Mouse (Mus musculus): ENCODE data around the gene Myo1c.
"Not testable (repeated sequence)": the region's sequence is repeated elsewhere in the genome, so short reads cannot be mapped to it uniquely, and the experiment has no call there.

Gene Myo1c

DNA sequence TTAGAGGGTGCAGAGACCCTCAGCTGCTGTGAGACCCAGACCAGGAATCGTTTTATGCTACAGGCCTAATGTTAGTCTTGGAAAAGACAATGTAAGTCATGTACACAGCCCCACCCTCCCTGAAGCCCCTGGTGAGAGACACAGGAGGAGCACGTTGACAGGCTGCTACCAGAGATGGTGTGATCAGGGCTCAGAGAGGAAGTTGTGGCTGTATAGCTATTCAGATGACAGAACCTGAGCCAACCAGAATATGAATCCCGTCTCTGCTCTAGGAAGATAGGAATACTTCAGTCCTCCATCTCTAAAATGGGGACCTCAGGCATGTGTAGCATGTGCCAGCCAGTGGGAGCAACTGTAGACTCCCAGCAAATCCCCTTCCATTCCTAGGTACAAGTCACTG is 18.3 kb downstream of the Myo1c start:
- DNase-seq (ENCODE audit: low read depth, low spot score) = no peak

DNA sequence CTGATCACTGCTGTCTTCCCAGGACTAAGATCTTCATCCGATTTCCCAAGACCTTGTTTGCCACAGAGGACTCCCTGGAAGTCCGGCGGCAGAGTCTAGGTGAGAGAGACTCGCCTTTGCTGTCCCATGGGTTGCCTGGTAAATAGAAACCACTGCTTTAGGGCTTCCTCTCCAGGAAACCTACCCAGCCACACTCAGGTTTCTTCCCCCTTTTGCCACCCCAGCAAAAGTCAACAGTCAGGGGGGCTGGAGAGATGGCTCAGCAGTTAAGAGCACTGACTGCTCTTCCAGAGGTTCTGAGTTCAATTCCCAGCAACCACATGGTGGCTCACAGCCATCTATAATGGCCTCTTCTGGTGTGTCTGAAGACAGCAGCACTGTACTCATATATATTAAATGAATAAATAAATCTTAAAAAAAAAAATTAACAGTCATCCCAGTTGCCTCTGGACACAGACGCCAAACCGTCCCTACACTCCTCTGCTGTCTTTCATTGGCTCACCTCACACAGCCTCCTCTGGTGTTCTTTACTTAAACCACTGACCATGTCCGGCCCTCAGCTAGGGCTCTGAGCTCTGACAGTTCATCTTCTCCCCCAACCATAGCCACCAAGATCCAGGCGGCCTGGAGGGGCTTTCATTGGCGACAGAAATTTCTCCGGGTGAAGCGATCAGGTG is 19.0 kb downstream of the Myo1c start:
- DNase-seq (ENCODE audit: low read depth, low spot score) = no peak

DNA sequence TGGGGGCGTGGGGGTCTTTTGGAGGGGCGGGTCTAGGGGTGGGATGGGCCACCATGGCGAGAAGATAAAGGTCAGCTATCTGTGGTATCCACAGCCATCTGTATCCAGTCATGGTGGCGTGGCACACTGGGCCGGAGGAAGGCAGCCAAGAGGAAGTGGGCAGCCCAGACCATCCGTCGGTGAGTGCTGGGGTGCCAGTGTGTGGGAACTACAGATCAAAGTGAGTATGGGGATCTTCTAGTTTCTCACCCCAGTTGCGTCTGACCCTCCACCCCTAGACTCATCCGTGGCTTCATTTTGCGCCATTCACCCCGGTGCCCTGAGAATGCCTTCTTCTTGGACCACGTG is 19.5 kb downstream of the Myo1c start:
- no peak for DNase-seq (ENCODE audit: low read depth, low spot score)

DNA sequence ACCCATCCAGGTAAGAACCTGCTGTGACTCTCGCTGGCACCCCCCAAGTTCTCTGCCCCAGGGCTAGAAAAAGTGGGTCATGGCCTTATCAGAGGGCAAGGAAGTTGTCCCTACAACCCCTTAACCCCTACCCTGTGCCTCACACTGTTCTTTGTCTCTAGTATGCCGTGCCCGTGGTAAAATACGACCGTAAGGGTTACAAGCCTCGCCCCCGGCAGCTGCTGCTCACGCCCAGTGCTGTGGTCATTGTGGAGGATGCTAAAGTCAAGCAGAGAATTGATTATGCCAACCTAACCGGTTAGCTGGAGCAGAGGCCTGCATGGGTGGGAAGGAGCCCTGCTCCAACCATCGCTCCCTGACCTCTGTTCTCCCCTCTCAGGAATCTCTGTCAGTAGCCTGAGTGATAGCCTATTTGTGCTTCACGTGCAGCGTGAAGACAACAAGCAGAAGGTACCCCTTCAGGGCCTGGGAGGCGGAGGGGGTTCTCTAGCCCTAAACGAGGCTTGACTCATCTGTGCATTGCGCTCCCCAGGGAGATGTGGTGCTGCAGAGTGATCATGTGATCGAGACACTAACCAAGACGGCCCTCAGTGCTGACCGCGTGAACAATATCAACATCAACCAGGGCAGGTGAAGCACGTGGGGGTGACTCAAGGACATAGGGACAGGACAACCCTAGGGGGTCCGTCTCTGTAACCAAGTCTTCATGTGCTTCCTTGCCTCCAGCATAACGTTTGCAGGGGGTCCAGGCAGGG is 21.3 kb downstream of the Myo1c start:
- DNase-seq (ENCODE audit: low read depth, low spot score) = no peak

DNA sequence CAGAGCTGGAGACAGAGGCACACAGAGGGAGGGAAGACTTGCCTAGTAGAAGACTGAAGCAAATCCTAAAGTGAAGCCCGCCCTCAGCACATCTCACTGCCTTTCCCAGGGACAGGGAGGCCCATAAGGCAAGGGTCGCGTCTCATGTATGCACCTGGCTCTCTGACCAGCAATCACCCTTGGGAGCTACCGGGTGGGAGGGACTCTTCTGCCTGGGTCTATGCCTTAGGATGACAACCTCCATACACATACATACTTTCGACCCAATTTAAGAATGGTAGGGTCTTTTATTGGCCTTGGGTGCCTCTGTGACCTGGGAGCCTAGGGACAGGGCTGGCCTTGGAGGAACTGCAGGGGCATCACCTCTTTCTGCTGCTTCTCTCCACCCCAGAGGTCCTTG is 23.1 kb downstream of the Myo1c start:
- DNase-seq (ENCODE audit: low read depth, low spot score) = no peak

DNA sequence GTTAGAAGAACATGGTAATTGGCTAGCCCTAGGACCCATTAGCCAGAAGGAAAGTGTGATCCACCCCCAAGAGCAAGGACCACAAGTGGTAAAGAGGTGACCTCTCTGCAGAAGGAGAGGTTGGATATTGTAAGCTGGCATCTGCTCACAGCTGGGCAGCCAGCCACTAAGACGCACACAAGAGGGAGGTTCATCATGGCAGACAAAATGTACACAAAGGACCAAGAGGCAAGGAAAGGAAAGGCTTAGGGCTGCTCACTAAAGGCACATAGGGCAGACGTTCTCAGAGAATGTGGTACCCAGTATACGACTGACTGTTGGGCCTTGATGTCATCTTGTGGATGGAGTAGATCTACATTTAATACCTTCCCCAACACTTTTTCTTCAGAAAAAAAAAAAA is 24.6 kb downstream of the Myo1c start:
- DNase-seq (ENCODE audit: low read depth, low spot score) = no peak

DNA sequence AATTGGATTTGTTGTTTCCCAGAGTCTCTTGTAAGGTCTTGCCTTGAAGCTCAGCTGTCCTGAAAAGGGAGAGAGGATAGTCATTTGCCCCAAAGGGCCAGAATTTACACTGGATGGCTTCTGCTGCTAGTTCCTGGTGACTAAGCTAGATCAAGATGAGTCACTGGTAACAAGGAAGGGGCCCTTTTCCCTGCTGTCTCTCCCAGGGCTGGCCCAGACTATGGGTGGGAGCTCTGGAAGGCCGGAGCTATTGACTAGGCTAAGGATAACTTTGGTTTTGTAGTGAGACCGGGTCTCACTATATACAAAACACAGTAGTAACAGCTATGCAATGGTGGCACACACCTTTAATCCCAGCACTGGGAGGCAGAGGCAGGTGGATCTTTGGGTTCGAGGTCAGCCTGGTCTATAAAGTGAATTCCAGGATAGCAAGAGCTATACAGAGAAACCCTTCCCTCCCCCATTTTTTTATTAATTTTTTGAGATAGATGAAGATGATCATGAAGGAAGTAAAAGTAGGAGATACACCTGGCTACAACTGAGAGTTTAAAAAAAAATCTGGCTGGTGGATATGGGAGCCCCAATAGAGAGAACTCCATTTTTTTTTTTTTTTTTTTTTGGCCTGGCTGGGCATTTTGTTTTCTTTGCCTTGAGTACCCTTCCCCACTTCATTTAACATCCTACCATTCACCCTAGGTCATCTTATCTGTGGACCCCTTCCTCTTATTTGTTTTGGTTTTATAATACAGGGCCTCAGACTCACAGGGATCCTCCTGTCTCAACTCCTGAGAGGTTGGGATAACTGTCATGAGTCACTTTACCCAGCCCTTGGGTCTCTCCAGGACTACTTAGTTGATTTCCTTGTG is 27.8 kb downstream of the Myo1c start:
- DNase-seq (ENCODE audit: low read depth, low spot score) = peak; percentile 82

DNA sequence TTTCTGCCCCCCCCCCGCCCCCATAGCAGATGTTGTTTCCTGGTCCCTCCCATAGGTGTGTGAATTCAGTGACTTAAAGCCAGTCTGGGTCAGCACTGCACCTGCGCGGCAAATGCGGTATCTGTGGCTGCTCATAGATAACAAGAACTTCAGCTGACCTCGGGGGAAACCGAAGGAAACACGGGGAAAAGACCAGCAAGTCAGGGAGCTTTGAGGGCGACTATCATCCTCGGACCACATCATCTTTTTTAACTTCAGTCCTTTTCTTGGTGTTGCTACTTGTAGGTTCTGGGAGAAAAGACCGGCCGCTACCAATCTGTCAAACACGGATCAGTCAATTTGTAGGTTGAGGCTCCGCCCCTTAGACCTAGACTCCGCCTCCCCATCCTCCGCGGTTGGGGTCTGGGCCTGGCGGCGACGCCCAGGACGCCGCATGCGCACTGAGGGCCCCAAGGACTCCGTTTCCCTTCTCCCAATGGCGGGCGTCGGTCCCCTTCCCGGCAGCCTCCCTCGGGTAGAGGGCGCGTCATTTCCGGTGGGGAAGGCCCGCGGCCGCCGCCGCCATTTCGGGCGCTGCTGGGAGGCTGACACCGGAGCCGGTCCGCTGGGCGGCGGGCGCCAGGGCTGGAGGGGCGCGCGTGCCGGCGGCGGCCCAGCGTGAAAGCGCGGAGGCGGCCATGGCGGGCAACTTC is 28.6 kb downstream of the Myo1c start, which contains the start of gene Crk:
Crk (plus strand) TSS at position 513 of the 692 bp plus-strand sequence.
- peak; percentile 97 for DNase-seq (ENCODE audit: low read depth, low spot score)

DNA sequence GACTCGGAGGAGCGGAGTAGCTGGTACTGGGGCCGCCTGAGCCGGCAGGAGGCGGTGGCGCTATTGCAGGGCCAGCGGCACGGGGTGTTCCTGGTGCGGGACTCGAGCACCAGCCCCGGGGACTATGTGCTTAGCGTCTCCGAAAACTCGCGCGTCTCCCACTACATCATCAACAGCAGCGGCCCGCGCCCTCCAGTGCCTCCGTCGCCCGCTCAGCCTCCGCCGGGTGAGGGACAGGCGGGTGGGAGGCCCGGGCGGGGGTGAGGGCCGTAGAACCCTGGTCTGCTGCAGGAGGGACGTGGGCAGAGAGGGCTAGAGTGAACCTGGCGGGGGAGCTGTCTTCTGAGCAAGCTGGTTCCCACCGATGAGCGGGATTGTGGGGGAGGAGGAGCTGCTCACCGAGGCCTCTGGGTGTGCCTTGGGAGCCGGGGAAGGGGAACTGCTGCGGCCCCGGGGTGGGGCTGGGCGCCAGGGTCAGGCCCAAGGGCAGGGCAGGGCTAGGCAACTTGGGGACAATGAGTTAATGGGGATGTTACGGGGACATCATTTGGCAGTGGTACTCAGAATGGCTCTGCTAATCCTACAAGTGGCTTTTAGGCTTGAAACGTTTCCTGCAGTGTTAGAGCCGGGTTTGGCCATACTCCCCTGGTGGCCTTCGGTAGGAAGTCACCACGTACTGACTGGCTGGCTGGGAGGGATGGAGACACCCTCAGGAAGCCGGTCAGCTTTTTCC is 29.3 kb downstream of the Myo1c start:
- DNase-seq (ENCODE audit: low read depth, low spot score) = peak; percentile 84

DNA sequence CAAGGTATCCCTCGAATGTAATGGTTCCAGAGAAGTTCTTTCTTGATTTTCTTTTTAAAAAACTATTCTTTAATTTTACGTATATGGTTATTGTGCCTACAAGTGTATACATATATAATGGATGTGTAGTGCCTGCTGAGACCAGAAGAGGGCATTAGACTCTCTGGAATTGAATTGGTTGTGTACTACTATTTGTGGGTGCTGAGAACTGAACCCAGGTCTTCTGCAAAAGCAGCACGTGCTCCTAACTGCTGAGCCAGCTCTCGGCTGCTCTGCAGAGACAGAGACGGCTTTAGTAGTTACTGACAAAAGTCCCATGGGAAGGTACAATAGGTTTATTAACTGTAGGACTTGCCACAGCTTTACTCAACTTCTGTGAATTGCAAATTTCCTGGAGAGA is 34.2 kb downstream of the Myo1c start:
- DNase-seq (ENCODE audit: low read depth, low spot score) = no peak

DNA sequence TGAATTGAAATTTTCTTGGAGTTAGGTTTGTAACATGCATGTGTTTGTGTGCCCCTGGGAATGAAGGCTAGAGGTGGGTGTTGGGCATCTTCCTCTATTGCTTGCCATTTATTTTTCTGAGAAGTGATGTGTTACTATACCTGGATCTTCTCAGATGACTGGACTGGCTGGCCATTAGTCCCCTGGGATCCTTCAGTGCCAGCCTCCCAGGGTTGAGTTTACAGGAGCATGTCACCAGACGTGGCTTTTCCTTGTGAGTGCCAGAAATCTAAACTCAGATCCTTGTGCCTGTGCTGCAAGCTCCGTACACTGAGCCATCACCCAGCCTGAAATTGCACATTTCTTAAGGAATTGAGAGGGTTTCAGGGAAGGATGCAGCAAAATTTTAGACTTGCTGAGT is 34.7 kb downstream of the Myo1c start:
- DNase-seq (ENCODE audit: low read depth, low spot score) = no peak

DNA sequence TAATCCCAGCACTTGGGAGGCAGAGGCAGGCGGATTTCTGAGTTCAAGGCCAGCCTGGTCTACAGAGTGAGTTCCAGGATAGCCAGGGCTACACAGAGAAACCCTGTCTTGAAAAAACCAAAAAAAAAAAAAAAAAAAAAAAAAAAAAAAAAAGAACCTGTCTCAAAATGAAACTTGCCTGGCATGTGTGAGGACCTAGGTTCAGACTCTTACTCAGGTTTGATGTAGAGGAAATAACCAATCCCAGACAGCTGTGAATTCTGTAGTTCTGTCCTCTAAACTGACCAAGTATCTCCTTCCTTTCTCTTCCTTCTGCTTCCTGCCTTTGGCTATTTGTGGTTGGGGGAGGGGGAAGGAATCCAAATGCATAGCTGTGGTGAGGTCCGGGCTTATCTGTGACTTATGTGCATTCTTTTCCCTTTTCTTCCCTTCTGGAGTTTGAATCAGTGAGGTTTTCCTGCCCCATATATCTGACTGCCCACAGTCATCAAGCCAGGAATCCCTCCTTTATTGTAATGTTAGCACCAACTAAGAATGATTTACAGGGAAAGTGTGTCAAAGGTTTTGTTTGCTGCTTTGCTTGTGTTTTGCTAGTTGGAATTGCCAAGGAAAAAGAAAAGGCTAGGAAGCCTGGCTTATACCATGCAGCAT is 37.2 kb downstream of the Myo1c start:
- DNase-seq (ENCODE audit: low read depth, low spot score) = peak; percentile 91

DNA sequence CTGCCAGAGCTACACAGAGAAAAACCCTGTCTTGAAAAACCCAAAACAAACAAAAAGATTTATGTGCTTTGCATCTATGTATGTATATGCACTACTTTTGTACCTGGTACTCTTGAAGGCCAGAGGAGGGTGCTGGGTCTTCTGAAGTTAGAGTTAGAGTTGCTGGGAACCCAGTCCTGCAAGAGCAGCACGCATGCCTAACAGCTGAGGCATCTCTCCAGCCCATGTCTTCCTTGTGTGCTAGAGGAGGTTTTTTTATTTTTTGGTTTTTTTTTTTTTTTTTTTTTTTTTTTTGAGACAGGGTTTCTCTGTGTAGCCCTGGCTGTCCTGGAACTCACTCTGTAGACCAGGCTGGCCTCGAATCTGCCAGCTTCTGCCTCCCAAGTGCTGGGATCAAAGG is 37.8 kb downstream of the Myo1c start:
- DNase-seq (ENCODE audit: low read depth, low spot score) = peak; percentile 64

DNA sequence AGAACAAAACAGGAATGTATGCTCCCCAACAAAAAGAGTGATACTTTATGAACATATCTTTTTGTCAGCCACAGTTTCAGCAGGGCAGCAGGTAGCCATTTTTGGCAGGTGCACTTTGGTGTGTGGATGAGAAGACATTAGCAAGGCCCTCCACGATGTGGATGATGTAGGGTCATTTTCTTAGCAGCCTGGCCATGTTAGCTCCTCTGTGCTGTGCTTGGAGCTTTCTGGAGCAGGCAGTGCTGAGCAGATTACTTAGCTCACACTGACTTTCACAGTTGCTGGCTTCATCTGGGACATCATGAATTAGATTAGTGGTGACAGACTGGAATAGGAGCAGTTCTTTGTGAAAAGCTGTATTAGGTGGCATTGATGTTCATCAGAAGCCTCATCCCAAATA is 39.7 kb downstream of the Myo1c start:
- no peak for DNase-seq (ENCODE audit: low read depth, low spot score)

DNA sequence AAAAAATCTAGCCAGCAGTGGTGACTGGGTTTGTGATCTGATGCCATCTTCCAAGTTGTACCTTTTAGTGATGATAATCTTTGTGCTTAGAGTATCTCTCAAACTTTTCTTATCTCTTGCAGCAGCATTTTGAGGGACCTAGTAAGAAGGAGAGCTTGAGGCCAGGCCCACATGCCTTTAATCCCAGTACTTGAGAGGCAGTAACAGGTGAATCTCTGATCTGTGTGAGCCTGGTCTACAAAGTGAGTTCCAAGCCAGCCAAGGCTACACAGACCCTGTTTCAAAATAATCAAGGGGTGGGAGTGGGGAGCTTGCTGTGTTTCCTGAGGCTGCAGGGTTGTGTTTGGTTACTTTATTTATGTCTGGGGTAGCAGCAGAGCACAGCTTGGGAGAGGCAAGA is 40.7 kb downstream of the Myo1c start:
- DNase-seq (ENCODE audit: low read depth, low spot score) = no peak

DNA sequence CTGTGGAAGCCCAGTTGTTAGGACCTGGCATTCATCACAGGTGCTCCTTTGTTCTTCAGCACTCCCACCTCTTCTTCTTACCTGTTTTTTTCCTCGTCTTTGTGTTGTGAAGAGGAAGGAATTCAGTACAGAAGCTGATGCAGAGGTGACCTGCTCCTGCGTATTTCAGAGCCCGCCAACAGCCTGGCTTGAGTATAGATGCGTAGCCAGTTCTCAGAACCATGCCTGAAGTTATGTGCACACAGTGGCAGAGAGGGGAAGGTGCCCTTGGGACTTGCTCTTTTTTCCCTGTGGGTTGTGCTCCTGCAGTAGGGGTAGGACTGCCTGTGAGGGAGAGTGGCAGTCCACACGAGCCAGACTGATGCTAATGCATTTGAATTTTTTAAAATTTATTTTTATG is 43.3 kb downstream of the Myo1c start:
- DNase-seq (ENCODE audit: low read depth, low spot score) = no peak

DNA sequence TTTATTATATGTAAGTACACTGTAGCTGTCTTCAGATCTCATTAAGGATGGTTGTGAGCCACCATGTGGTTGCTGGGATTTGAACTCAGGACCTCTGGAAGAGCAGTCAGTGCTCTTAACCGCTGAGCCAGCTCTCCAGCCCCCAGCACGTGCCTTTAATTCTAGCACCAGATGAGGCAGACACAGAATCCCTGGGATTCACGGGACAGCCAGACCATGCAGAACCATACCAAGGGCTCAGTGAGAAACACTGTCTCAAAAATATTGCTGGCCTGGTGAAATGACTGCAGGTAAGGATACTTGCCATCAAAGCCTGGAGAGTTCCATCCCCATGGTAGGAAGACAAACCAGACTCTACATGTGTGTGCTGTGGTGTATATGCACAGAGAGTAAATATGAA is 47.2 kb downstream of the Myo1c start:
- not testable (repeated sequence) for DNase-seq (ENCODE audit: low read depth, low spot score)

DNA sequence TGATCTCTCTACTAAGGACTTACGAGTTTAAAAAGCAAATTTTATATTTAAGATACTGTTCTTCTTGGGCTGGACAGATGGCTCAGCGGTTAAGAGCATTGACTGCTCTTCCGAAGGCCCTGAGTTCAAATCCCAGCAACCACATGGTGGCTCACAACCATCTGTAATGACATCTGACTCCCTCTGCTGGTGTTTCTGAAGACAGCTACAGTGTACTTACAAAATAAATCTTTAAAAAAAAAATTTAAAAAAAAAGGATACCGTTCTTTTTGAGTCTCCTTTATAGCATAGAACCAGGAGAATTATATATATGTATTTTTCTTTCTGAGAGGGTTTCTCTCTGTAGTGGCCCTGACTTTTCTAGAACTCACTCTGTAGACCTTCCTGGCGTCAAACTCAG is 50.3 kb downstream of the Myo1c start:
- DNase-seq (ENCODE audit: low read depth, low spot score) = no peak

DNA sequence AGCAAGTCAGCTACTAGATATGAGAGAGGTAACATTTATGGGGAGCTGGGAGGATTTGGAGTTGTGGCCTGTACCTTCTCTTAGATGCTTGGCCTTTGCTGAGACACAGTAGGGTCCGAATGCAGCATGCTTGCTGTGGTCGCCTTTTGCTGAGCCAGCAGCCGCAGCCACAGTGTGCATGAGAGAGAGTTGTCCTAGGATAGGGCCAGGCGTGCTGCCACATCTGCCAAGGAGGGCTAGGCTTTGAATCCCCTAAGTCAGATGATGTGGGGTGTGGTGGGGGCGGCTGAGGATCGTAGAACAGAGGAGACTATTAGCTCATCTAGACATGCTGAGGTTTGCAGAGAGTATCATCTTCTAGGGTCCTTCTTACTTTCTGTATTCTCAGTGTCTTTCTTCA is 52.5 kb downstream of the Myo1c start:
- DNase-seq (ENCODE audit: low read depth, low spot score) = no peak

DNA sequence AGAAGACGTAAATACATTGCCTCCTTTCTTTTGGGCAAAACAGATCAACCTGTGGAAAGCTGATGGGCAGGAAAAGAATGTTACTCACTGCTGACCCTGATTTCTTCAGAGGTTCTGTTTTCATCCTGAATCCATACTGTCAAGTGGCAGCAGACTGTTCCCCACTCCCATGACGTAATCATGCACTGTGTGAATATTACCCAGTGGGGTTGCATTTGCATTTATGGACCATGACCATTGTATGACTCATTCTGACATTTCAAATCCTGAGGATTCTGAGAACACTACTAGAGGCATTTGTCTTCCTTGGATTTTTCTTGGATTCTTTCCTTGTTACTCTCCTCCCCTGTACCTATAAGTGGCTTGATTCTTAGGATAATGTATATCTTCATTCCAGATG is 53.4 kb downstream of the Myo1c start:
- peak; percentile 52 for DNase-seq (ENCODE audit: low read depth, low spot score)

DNA sequence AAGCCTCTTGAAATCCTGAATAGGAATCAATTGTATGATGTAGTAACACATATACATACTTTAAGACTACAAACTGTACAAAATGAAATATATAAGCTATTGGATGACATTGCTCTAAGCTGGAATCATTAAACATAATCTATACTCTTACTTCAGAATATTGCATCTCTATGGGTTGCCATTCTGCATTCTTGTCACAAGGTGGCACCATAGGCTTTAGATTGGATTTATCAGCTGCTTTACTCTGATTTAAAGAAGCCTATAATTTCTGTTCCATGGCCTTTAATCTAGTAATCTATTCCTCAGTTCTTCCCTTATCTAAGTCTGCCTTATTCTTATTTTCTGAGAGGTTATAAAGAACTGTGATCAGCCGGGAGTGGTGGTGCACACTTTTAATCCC is 63.6 kb downstream of the Myo1c start:
- DNase-seq (ENCODE audit: low read depth, low spot score) = peak; percentile 71
